Mouse (Mus musculus): ENCODE measurements around the gene Gm3106. TPM values are rescaled to one million over a fixed set of nuclear protein-coding genes. Genes with fewer than 3 reads are reported as not detected.

Gm3106 gene
- polyA plus RNA-seq (2014; fragmentation: Illumina TruSeq; extraction: RNeasy Lipid Tissue Mini Kit (QIAGEN cat#74804); ENCODE audit: low read depth, low replicate concordance) = not detected

DNA sequence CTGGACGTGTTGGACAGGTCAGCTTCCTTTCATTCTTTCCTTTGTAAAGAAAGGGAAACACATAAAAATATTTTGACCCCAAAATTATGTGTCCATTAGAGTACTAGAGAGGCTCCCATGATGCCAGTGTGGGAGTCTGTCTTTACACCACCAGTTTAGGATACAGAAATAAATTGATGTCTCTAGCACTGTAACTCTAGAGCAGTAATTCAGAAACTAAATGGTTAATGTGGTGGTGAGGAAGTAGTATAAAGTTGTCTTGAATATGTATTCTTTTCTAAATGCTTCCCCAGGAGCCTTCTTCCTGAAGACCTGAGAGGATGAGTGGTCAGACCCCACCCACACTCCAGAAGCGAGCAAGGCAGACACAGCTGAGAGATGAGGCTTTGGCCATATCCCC, at the start of gene Gm3106:
TSS of gene Gm3106 (plus strand) at position 301 of the 400 bp plus-strand sequence.

Other genes with a start within 250 kb of the Gm3106 start
- gene BC061212, start 147.5 kb upstream of the Gm3106 start, polyA plus RNA-seq (2014; fragmentation: Illumina TruSeq; extraction: RNeasy Lipid Tissue Mini Kit (QIAGEN cat#74804); ENCODE audit: low read depth, low replicate concordance) = not detected
- not detected for gene Gm6351, start 141.6 kb upstream of the Gm3106 start, polyA plus RNA-seq (2014; fragmentation: Illumina TruSeq; extraction: RNeasy Lipid Tissue Mini Kit (QIAGEN cat#74804); ENCODE audit: low read depth, low replicate concordance)
- gene A430089I19Rik, start 88.8 kb downstream of the Gm3106 start, polyA plus RNA-seq (2014; fragmentation: Illumina TruSeq; extraction: RNeasy Lipid Tissue Mini Kit (QIAGEN cat#74804); ENCODE audit: low read depth, low replicate concordance) = not detected
- gene Gm6502, start 96.4 kb downstream of the Gm3106 start, polyA plus RNA-seq (2014; fragmentation: Illumina TruSeq; extraction: RNeasy Lipid Tissue Mini Kit (QIAGEN cat#74804); ENCODE audit: low read depth, low replicate concordance) = not detected
- not detected for gene AA792892, start 121.7 kb downstream of the Gm3106 start, polyA plus RNA-seq (2014; fragmentation: Illumina TruSeq; extraction: RNeasy Lipid Tissue Mini Kit (QIAGEN cat#74804); ENCODE audit: low read depth, low replicate concordance)
- not detected for gene Gm7682, start 227.8 kb downstream of the Gm3106 start, polyA plus RNA-seq (2014; fragmentation: Illumina TruSeq; extraction: RNeasy Lipid Tissue Mini Kit (QIAGEN cat#74804); ENCODE audit: low read depth, low replicate concordance)